Mouse (Mus musculus): ENCODE measurements around the gene Aldh1a3.

The Aldh1a3 gene

GRCm38 (mm10) chr7:66416829-66417228 lies 10.5 kb downstream of the Aldh1a3 start:
- DNase-seq (ENCODE audit: extremely low spot score) = no peak

GRCm38 (mm10) chr7:66413093-66413492 lies 14.2 kb downstream of the Aldh1a3 start:
- DNase-seq (ENCODE audit: extremely low spot score) = no peak

- DNase-seq (ENCODE audit: extremely low spot score) = peak; percentile 57
Measured at GRCm38 (mm10) chr7:66409433-66409832, 17.9 kb downstream of the Aldh1a3 start.

- DNase-seq (ENCODE audit: extremely low spot score) = no peak
Measured at GRCm38 (mm10) chr7:66406971-66407370, 20.3 kb downstream of the Aldh1a3 start.

- DNase-seq (ENCODE audit: extremely low spot score) = no peak
Measured at GRCm38 (mm10) chr7:66405951-66406721, 21.2 kb downstream of the Aldh1a3 start.

- no peak for DNase-seq (ENCODE audit: extremely low spot score)
Measured at GRCm38 (mm10) chr7:66405541-66405940, 21.8 kb downstream of the Aldh1a3 start.

- no peak for DNase-seq (ENCODE audit: extremely low spot score)
Measured at GRCm38 (mm10) chr7:66404802-66405201, 22.5 kb downstream of the Aldh1a3 start.

GRCm38 (mm10) chr7:66404141-66404540 lies 23.2 kb downstream of the Aldh1a3 start:
- DNase-seq (ENCODE audit: extremely low spot score) = no peak

- no peak for DNase-seq (ENCODE audit: extremely low spot score)
Measured at GRCm38 (mm10) chr7:66402876-66403275, 24.4 kb downstream of the Aldh1a3 start.

- no peak for DNase-seq (ENCODE audit: extremely low spot score)
Measured at GRCm38 (mm10) chr7:66401605-66402004, 25.7 kb downstream of the Aldh1a3 start.

- no peak for DNase-seq (ENCODE audit: extremely low spot score)
Measured at GRCm38 (mm10) chr7:66397288-66397687, 30.0 kb downstream of the Aldh1a3 start.

GRCm38 (mm10) chr7:66388621-66389532 lies 38.4 kb downstream of the Aldh1a3 start:
- DNase-seq (ENCODE audit: extremely low spot score) = peak; percentile 74

- DNase-seq (ENCODE audit: extremely low spot score) = peak; percentile 75
Measured at GRCm38 (mm10) chr7:66387813-66388521, 39.4 kb downstream of the Aldh1a3 start, which contains the start of gene Lrrk1. Gene Lrrk1, minus strand, starts transcription at chr7:66388350.

GRCm38 (mm10) chr7:66387419-66387812 lies 39.9 kb downstream of the Aldh1a3 start:
- no peak for DNase-seq (ENCODE audit: extremely low spot score)

GRCm38 (mm10) chr7:66386411-66386810 lies 40.9 kb downstream of the Aldh1a3 start:
- DNase-seq (ENCODE audit: extremely low spot score) = no peak

GRCm38 (mm10) chr7:66385826-66386225 lies 41.5 kb downstream of the Aldh1a3 start:
- DNase-seq (ENCODE audit: extremely low spot score) = no peak

- DNase-seq (ENCODE audit: extremely low spot score) = no peak
Measured at GRCm38 (mm10) chr7:66384891-66385290, 42.4 kb downstream of the Aldh1a3 start.

- DNase-seq (ENCODE audit: extremely low spot score) = no peak
Measured at GRCm38 (mm10) chr7:66384213-66384612, 43.1 kb downstream of the Aldh1a3 start.

GRCm38 (mm10) chr7:66376560-66376959 lies 50.8 kb downstream of the Aldh1a3 start:
- DNase-seq (ENCODE audit: extremely low spot score) = no peak

- no peak for DNase-seq (ENCODE audit: extremely low spot score)
Measured at GRCm38 (mm10) chr7:66375736-66376135, 51.6 kb downstream of the Aldh1a3 start.

- DNase-seq (ENCODE audit: extremely low spot score) = no peak
Measured at GRCm38 (mm10) chr7:66373391-66373790, 53.9 kb downstream of the Aldh1a3 start.

- DNase-seq (ENCODE audit: extremely low spot score) = no peak
Measured at GRCm38 (mm10) chr7:66370970-66371369, 56.3 kb downstream of the Aldh1a3 start.
